Mouse (Mus musculus) forebrain, embryonic 10.5 days (tissue): ENCODE measurements around the gene Fam216a. TPM values are rescaled to one million over a fixed set of nuclear protein-coding genes. Genes with fewer than 3 reads are reported as not detected.
"Not testable (repeated sequence)": the region's sequence is repeated elsewhere in the genome, so short reads cannot be mapped to it uniquely, and the experiment has no call there.

Experiments used
- DNase-seq: peaks from one replicate; pipeline ENCODE4 v3.0.0-alpha.2; 2017; ENCODE audit warnings: low spot score; ENCODE audit errors: extremely low spot score
- H3K27ac ChIP-seq: fragments of 300-500 bp; sonication (generic); 2 replicates; pipeline ENCODE4 v1.5.1; 2016; ENCODE audit warnings: mild to moderate bottlenecking
- H3K27me3 ChIP-seq: fragments of 300-500 bp; sonication (generic); 2 replicates; pipeline ENCODE4 v1.6.1; 2016; ENCODE audit warnings: mild to moderate bottlenecking; ENCODE audit not compliant: poor library complexity, severe bottlenecking
- H3K36me3 ChIP-seq: fragments of 300-500 bp; sonication (generic); replicated peaks from 2 replicates; pipeline ENCODE4 v1.6.1; 2016; ENCODE audit warnings: mild to moderate bottlenecking, moderate library complexity
- H3K4me1 ChIP-seq: fragments of 300-500 bp; sonication (generic); 2 replicates; pipeline ENCODE4 v1.6.1; 2016
- H3K4me3 ChIP-seq: fragments of 300-500 bp; sonication (generic); 2 replicates; pipeline ENCODE4 v1.5.1; 2016; ENCODE audit warnings: mild to moderate bottlenecking, moderate library complexity
- H3K9me3 ChIP-seq: fragments of 300-500 bp; sonication (generic); 2 replicates; pipeline ENCODE4 v1.6.1; 2016; ENCODE audit warnings: mild to moderate bottlenecking, moderate library complexity
- WGBS: fragments of 180-500 bp; shearing (Covaris S2); methylation state at CpG from one replicate; pipeline ENCODE4 v1.1.7; 2016; 5-methylcytosine and 5-hydroxymethylcytosine counted together
- polyA plus RNA-seq: library from polyadenylated mRNA; unstranded; fragments of >200 nt; fragmentation: Nextera tagmentation; extraction: Ambion mirVana; gene quantifications from 2 replicates; pipeline ENCODE4 v1.2.1, GENCODE M21; 2016

Fam216a gene
- polyA plus RNA-seq: 86.1 and 90.1 TPM in 2 replicates

DNA sequence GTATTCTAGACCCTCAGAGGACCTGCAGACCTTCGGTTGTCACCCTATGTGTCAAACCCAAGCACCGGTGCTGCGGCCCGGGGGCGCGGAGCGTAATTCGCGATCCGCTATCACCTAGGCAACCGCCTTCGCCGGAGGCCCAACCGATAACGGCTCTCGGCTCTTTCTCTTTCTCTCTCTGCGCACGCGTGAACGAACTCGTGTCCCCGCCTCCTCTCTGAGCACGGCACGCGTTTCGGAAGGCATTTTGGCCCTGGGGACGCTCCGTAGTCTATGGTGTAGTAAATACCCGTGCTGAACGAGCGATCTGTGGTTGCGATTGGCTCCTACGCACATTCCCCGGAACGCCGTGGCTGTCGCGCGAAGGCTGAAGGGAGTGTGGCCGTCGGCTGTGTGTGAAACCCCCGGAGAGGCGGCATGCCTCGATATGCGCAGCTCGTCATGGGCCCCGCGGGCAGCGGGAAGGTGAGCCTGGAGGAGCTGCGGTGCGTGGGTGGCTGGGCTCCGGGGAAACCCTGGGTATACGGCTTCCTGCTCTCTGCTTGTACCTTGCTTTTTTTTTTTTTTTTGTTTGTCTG lies at the start of gene Fam216a:
Gene Fam216a, minus strand, starts transcription at position 173 of the 578 bp plus-strand sequence.
- Histone ChIP-seq H3K9me3 (no peaks in the 10 kb centered on the region), H3K4me3 (peak within 1 kb of the TSS; percentile 82), H3K4me1 (peaks cover 23% of the 10 kb centered on the region), H3K27ac (peak within 1 kb of the TSS; percentile 95), H3K36me3 (peaks cover 67% of the 10 kb centered on the region), H3K27me3 (no peaks in the 10 kb centered on the region)
- WGBS: under 1% methylated on average over 53 of the region's 53 CpGs
- peak; percentile 100 for DNase-seq

- DNase-seq: no peak
- 28% methylated on average over 17 of the region's 17 CpGs for WGBS
Observed at GRCm38 (mm10) chr5:122421271-122422068, 49.3 kb upstream of the Fam216a start, which contains the start of gene Anapc7. Gene Anapc7 (plus strand): TSS chr5:122421693.

DNA sequence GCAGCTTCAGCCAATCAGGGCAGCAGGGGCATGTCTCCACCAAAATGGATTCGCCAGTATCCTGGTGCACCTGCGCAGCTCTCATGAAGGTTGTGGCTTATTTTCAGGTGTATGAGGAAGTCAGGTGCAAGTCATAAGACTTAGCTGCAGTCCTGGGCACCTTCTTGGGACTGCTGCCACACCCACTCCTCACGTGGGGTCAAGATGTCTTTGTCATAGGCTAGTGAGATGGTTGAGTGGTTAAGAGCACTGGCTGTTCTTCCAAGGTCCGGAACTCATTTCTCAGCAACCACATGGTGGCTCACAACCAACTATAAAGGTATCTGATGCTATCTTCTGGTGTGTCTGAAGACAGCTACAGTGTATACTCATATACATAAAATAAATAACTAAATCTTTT lies 48.5 kb upstream of the Fam216a start:
- H3K4me1 ChIP-seq: peaks cover 18% of the 10 kb centered on the region
- not testable (repeated sequence) for H3K27me3 ChIP-seq, H3K36me3 ChIP-seq, DNase-seq, H3K4me3 ChIP-seq, H3K27ac ChIP-seq, H3K9me3 ChIP-seq
- 78% methylated on average over 4 of the region's 4 CpGs for WGBS

More at GRCm38 (mm10) chr5:122421271-122422068, 49.3 kb upstream of the Fam216a start, which contains the start of gene Anapc7:
- Histone ChIP-seq H3K36me3 (peaks cover 14% of the 10 kb centered on the region), H3K4me1 (peaks cover 18% of the 10 kb centered on the region), H3K9me3 (no peaks in the 10 kb centered on the region; the same call in 1 of the 2 replicates), H3K27ac (peak within 1 kb of the TSS; percentile 93), H3K27me3 (no peaks in the 10 kb centered on the region), H3K4me3 (peak within 1 kb of the TSS; percentile 100)

DNA sequence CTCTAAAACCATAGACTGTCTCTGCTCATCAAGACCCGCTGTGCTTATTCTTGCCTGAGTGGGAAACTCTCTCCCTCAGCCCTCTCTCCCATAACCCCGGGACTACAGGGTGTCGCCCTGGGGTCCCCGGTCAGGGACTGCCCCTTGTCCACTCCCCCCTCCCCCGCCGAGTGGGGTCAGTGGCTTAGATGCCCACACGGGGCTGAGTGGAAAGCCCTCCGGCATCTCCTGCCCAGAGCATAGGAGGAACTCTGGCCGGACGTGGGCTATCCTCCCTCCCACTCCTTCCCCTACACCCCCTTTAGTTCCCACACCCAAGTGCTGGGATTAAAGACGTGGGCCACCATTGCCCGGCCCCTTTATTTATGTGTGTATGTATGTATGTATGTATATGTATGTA lies 43.3 kb upstream of the Fam216a start:
- 90% methylated on average over 12 of the region's 12 CpGs for WGBS

GRCm38 (mm10) chr5:122414351-122414750 lies 42.2 kb upstream of the Fam216a start:
- peaks cover 13% of the 10 kb centered on the region for H3K36me3 ChIP-seq
- 95% methylated on average over 5 of the region's 5 CpGs for WGBS

More for the DNA sequence above, 43.3 kb upstream of the Fam216a start:
- Histone ChIP-seq H3K9me3 (no peaks in the 10 kb centered on the region; the same call in 1 of the 2 replicates), H3K36me3 (peaks cover 2% of the 10 kb centered on the region), H3K4me3 (no peak overlapping the region), H3K27me3 (no peaks in the 10 kb centered on the region), H3K27ac (no peak overlapping the region), H3K4me1 (no peaks in the 10 kb centered on the region)
- no peak for DNase-seq

DNA sequence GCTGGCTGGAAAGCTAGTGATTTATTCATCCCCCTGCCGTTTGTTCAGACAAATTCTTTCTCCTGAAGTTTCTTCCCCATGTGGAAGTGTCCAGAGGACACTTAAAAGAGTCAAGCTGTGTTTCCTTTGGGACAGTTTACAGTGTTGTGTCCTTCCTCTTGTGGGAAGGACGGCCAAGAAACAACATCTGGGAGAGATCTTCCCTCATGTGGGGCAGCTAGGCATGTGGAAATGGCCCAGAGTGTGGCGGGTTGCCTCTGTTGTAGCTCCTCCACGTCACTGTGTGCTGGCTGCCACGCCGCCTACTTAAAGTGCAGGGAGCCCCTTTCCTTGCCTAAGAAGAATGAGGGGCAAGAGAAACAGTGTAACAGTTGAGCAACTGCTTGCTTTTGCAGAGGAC lies 40.7 kb upstream of the Fam216a start:
- no peak overlapping the region for H3K27ac ChIP-seq
- WGBS: 72% methylated on average over 6 of the region's 6 CpGs
- no peaks in the 10 kb centered on the region for H3K9me3 ChIP-seq
- peaks cover 13% of the 10 kb centered on the region for H3K36me3 ChIP-seq
- H3K27me3 ChIP-seq: no peaks in the 10 kb centered on the region
- no peak overlapping the region for H3K4me3 ChIP-seq
- H3K4me1 ChIP-seq: no peaks in the 10 kb centered on the region
- no peak for DNase-seq

More at GRCm38 (mm10) chr5:122414351-122414750, 42.2 kb upstream of the Fam216a start:
- no peaks in the 10 kb centered on the region for H3K4me1 ChIP-seq
- H3K4me3 ChIP-seq: no peak overlapping the region
- H3K27ac ChIP-seq: no peak overlapping the region
- H3K27me3 ChIP-seq: no peaks in the 10 kb centered on the region
- no peaks in the 10 kb centered on the region; the same call in 1 of the 2 replicates for H3K9me3 ChIP-seq
- DNase-seq: no peak

- Histone ChIP-seq H3K4me1 (no peaks in the 10 kb centered on the region), H3K27me3 (no peaks in the 10 kb centered on the region), H3K4me3 (no peak overlapping the region), H3K9me3 (peaks cover 3% of the 10 kb centered on the region; the same call in 1 of the 2 replicates), H3K27ac (no peak overlapping the region), H3K36me3 (peaks cover 21% of the 10 kb centered on the region)
- no peak for DNase-seq
- 84% methylated on average over 5 of the region's 5 CpGs for WGBS
Observed at GRCm38 (mm10) chr5:122411892-122412291, 39.7 kb upstream of the Fam216a start.

DNA sequence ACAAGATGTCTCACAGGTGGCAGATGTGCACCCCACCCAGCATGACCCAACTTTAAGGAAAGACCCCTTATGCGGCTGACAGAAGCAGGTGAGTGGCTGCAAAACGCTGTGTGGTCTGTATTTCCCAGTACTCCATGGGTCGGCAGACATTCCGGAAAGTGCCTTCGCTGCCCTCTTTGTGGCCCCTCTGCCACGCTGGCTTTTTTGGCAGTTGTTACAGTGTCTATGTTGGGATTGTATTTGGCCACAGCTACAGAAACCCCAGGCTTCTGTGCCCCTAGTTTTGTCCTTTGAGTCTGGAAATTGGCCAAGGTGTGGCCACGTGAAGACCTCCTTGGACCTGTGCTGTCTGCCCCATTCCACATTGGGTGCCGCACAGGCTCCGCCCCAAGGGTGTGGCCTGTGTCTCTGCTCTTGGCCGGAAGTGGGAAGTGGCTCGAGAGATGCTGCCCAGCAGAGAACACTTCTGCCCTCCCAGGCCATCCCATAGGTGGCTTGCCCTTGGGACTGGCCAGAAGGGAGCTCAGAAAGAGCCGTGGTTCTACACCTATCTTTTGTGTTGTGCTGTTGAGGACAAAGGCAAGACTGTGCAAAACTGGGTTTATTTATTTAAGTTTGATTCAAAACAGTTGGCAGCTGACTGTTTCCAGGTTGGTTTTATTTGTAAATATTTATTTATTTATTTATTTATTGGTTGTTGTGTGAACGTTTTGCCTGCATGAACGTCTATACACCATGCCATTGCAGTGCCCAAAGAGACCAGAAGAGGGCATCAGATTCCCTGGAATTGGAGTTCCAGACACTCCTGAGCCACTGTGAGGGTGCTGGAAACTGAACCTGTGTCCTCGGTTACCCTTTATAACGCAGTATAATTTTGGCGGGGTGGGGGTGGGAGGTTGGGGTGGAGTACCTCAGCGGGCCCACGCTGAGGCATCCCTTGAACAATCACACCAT lies 37.8 kb upstream of the Fam216a start:
- Histone ChIP-seq H3K27me3 (no peaks in the 10 kb centered on the region), H3K36me3 (peaks cover 40% of the 10 kb centered on the region), H3K4me3 (no peak overlapping the region), H3K27ac (no peak overlapping the region), H3K9me3 (peaks cover 9% of the 10 kb centered on the region; the same call in 1 of the 2 replicates), H3K4me1 (no peaks in the 10 kb centered on the region)
- DNase-seq: no peak
- 84% methylated on average over 19 of the region's 19 CpGs for WGBS

- Histone ChIP-seq H3K36me3 (peaks cover 79% of the 10 kb centered on the region), H3K4me1 (no peaks in the 10 kb centered on the region), H3K4me3 (no peak overlapping the region), H3K9me3 (peaks cover 9% of the 10 kb centered on the region; the same call in 1 of the 2 replicates), H3K27me3 (no peaks in the 10 kb centered on the region), H3K27ac (no peak overlapping the region)
- WGBS: 99% methylated on average over 10 of the region's 10 CpGs
- DNase-seq: no peak
Observed at GRCm38 (mm10) chr5:122405537-122405936, 33.4 kb upstream of the Fam216a start.

GRCm38 (mm10) chr5:122403362-122403761 lies 31.2 kb upstream of the Fam216a start:
- H3K36me3 ChIP-seq: peaks cover 89% of the 10 kb centered on the region

GRCm38 (mm10) chr5:122402772-122403171 lies 30.6 kb upstream of the Fam216a start:
- Histone ChIP-seq H3K27me3 (no peaks in the 10 kb centered on the region), H3K36me3 (peaks cover 94% of the 10 kb centered on the region), H3K9me3 (peaks cover 9% of the 10 kb centered on the region; the same call in 1 of the 2 replicates), H3K27ac (no peak overlapping the region), H3K4me3 (no peak overlapping the region), H3K4me1 (no peaks in the 10 kb centered on the region)
- no peak for DNase-seq
- 86% methylated on average over 5 of the region's 5 CpGs for WGBS

More at GRCm38 (mm10) chr5:122403362-122403761, 31.2 kb upstream of the Fam216a start:
- no peaks in the 10 kb centered on the region for H3K27me3 ChIP-seq
- no peak overlapping the region for H3K4me3 ChIP-seq
- no peak for DNase-seq
- WGBS: 93% methylated on average over 12 of the region's 12 CpGs
- no peaks in the 10 kb centered on the region for H3K4me1 ChIP-seq
- no peak overlapping the region for H3K27ac ChIP-seq
- peaks cover 9% of the 10 kb centered on the region; the same call in 1 of the 2 replicates for H3K9me3 ChIP-seq

- H3K9me3 ChIP-seq: peaks cover 7% of the 10 kb centered on the region; the same call in 1 of the 2 replicates
- H3K27ac ChIP-seq: no peak overlapping the region
- DNase-seq: no peak
- H3K4me1 ChIP-seq: no peaks in the 10 kb centered on the region
- 95% methylated on average over 13 of the region's 13 CpGs for WGBS
- H3K27me3 ChIP-seq: no peaks in the 10 kb centered on the region
- H3K4me3 ChIP-seq: no peak overlapping the region
- peaks cover 94% of the 10 kb centered on the region for H3K36me3 ChIP-seq
Observed at GRCm38 (mm10) chr5:122402160-122402559, 30.0 kb upstream of the Fam216a start.
